ENCODE assay signal across 21 mouse cellular contexts in the genomic region with DNA sequence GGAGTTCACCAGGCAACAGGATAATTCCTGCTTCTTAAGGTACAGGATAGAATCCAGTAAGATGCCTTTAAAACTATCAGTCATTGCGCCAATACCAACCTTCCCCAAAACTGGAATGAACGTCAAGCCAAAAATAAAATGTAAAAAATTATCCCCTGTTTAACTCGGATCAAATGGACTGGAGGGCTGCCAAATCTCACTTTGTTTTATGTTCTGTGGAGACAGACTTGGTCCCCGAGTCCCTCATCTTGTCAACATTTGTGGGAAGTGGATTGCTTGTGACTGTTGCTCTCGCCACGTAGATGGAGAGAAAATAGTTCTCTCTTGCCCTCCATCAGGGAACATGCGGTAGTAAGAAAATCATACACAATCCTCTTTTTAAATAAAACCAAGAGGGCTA.
"Had no signal": no experiment of that assay in that cellular context is flagged by ENCODE, and none has a peak within 500 bp of the region (broad histone marks: within the 10 kb centered on the region; RNA-seq: fewer than 3 reads in every experiment).

No protein-coding gene starts in this region.

- DNase-seq: kidney, adult 9 months; kidney, postnatal 14 days; layer of hippocampus, adult 9-11 months; left cerebral cortex, postnatal 4 days; liver, embryonic 13.5 days; lung, postnatal 10 days; lung, postnatal 36 days; retina, postnatal 1 day; right cerebral cortex, postnatal 14 days; thymus, adult 18-20 months had no signal

- H3K4me2 ChIP-seq: limb, embryonic 13.5 days; liver, embryonic 13.5 days; lung, embryonic 15.5 days; midbrain, embryonic 13.5 days; neural tube, embryonic 13.5 days had no signal

- ATAC-seq: intestine, postnatal 0 days; midbrain, embryonic 13.5 days; midbrain, embryonic 16.5 days had no signal

- H3K27ac ChIP-seq: layer of hippocampus, adult 2 months; left cerebral cortex, adult 2 months; limb, embryonic 13.5 days; liver, embryonic 13.5 days; lung, embryonic 15.5 days; midbrain, embryonic 10.5 days; midbrain, embryonic 13.5 days; neural tube, embryonic 13.5 days had no signal

- H3K27me3 ChIP-seq: liver, embryonic 13.5 days; lung, embryonic 15.5 days; megakaryocyte, embryonic 14.5 days; midbrain, embryonic 13.5 days; neural tube, embryonic 13.5 days had no signal

- H3K36me3 ChIP-seq: limb, embryonic 13.5 days; liver, embryonic 13.5 days; lung, embryonic 15.5 days; midbrain, embryonic 10.5 days; midbrain, embryonic 13.5 days; neural tube, embryonic 13.5 days had no signal

- H3K4me3 ChIP-seq: layer of hippocampus, adult 2 months; left cerebral cortex, adult 2 months; limb, embryonic 13.5 days; liver, embryonic 13.5 days; lung, embryonic 15.5 days; megakaryocyte, embryonic 14.5 days; midbrain, embryonic 10.5 days; midbrain, embryonic 13.5 days; myocyte; neural tube, embryonic 13.5 days had no signal

- H3K9me3 ChIP-seq: limb, embryonic 13.5 days; liver, embryonic 13.5 days; lung, embryonic 15.5 days; midbrain, embryonic 10.5 days; midbrain, embryonic 13.5 days; neural tube, embryonic 13.5 days had no signal

- H3K4me1 ChIP-seq: liver, embryonic 13.5 days; lung, embryonic 15.5 days; megakaryocyte, embryonic 14.5 days; midbrain, embryonic 10.5 days; midbrain, embryonic 13.5 days; neural tube, embryonic 13.5 days had no signal

- H3K9ac ChIP-seq: limb, embryonic 13.5 days; liver, embryonic 13.5 days; lung, embryonic 15.5 days; midbrain, embryonic 13.5 days; neural tube, embryonic 13.5 days had no signal
